Mouse (Mus musculus): ENCODE results near the gene Ly6g5b.
"Not testable (repeated sequence)": the region's sequence is repeated elsewhere in the genome, so short reads cannot be mapped to it uniquely, and the experiment has no call there.

Ly6g5b gene

DNA sequence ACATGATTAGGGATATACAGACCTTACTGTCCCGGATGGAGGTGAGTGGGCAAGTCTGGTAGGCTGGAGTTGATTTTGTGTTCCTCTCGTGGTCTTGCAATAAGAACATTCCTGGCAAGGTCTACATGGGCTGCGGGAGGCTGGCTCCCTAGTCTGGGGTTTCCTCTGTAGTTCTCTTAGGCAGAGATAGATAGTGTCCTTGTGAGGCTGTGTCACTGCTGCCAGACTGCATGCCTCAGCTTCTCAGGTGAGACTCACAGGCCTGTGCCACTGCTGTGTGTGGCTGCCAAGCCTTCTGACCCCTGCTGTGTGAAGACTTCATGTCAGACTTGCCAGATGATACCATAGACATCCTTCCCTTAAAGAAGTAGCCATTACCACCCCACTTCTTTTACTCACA lies 24.0 kb upstream of the Ly6g5b start:
- no peak for DNase-seq (ENCODE audit: low spot score in 2 of 2)

DNA sequence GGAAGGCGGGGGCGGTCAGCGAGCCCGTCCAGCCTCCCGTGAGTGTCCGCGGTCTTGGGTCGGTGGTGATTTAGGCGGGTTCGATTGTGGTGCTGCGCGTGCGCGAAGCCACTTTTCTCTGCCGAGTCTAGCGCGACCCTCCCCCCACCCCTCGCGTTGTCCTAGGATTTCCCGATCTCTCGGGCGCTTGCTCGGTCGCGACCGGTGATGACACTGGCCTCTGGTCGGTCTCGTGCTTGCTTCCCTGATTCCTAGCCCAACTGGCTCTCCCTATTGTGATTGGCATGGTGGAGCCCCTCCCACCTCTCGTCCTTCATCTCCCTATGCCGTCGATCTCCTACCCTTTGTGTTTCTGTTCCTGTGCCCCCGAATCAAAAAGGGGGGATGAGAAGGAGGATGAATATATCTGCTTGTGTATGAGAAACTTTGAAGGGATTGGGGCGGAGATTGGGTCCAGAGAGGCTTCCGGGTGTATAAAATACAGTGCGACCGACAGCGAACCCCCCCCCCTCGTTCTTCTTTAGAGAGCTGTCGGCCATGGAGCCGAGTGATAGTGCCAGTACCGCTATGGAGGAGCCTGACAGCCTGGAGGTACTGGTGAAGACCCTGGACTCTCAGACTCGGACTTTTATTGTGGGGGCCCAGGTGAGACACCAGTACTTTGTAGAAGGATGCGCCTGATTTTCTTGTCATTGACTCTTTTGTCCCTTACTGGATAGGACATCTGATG lies 20.5 kb upstream of the Ly6g5b start:
- no peak for DNase-seq (ENCODE audit: low spot score in 2 of 2)

DNA sequence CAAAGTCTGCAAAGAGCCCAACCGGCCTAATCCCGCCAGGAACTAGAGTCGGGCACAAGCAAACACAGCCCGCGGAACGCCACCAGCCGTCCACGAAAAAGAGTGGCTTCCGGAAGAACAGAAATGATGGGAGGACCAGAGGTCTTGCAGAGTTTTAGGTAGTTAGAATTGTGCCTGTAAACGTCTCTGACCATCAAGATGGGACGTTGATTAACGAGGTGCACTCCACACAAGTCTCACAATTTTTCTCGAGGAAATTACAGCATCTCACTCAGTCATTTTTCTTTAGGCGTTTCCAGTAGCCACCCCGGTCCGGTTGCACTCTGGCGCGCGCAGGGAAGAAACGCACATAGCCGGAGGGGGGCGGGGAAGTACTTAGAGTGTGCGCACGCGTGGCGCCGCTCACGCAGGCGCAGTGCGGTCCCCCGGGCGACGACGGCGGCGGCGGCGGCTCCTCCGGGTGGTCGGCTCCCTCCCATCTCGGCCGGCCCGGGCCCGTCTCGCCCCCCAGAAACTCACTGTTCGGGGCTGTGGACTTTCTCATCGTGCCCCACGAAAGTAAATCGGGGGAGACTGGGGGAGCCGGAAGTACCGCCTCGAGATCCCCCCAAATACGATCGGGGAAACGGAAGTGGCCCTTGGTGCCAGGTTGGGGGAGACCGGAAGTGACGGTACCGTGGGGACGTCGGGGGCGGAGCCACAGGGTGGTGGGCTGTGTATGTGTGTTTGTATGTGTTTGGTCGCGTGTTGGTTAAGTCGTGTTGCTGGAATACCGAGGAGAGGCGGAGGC lies 19.8 kb upstream of the Ly6g5b start, which contains the start of gene Bag6:
Gene Bag6, plus strand, starts transcription at position 378 of the 790 bp plus-strand sequence.
- DNase-seq (ENCODE audit: low spot score in 2 of 2): peak; percentile 95 to 96

DNA sequence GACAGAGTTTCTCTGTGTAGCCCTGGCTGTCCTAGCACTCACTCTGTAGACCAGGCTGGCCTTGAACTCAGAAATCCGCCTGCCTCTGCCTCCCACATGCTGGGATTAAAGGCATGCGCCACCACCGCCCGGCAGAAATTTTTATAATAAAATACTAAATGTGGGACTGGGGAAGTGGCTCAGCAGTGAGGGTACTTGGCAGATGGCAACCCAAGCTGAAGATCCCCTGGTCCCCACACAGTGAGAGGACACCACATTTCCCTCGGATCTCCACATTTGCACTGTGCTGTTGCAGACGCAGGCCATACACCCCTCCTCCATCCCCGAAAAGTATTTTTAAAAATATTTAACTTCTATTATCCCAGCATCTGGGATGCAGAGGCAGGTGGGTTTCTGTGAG lies 18.3 kb upstream of the Ly6g5b start:
- no peak for DNase-seq (ENCODE audit: low spot score in 2 of 2)

DNA sequence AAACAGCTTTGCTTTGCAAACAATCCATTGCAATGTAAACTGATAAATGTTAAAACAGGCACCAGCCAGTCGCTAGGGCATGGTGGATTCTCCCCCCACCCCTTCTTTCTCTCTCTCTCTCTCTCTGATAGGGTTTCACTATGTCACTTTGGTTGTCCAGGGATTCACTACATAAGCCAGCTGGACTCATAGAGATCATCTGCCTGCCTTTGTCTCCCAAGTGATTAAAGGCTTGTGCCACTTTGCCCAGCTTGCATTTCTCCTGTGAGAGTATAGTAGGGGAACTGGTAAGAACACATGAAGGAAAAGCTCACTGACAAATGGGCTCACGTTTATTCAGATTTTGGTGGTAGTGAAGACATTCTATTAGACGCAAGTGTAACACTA lies 16.9 kb upstream of the Ly6g5b start:
- DNase-seq (ENCODE audit: low spot score in 2 of 2): no peak

DNA sequence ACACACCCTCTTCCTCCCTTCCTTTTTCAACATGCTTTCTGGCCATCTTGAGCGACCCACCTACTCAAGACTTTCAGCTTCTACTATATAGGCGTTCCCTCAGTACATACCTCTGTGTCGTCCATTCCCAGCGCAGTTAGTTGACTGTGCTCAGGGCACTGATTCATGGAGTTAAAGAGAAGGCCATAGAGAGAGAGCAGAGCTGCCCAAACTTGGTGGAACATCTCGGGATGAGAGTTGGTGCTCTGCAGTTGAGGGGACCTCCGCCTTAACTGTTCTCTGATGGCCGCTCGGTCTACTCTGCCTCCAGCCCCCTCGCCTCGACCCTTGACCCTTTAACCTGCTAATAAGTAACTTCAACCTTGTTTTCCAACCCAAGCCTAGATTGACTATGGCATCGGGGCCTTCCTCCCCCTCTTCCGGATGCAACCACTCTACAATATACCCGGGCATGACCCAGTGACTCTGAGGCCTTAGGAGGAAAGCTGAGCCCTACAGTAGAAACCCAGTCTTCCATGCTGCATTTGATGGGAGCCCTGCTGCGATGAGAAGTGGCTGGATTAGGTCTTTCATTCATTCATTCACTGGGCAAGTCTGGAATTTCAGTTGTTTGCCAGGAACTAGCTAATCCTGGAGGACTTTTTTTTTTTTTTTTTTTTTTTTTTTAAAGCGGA lies 16.4 kb upstream of the Ly6g5b start, which contains the start of gene Apom:
Gene Apom, minus strand, starts transcription at position 551 of the 674 bp plus-strand sequence.
- DNase-seq (ENCODE audit: low spot score in 2 of 2): no peak

DNA sequence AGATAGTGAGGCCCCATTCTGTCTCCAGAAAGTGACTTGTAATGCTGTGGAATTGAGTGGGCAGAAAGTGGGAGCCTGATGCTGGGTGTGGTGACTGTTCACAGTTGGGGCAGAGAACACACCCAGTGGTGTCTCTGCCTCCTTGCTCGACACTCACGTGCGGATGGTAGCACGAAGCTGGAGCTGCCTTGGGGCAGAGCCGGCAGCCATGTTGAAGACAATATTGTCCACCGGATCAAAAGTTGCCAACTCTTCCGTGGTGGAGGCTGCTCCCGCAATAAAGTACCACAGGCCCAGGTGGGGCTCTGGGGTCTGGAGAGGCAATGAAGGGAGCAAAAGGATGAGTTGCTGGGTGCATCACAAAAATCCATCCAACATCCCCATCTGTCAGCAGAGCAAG lies 15.8 kb upstream of the Ly6g5b start:
- no peak for DNase-seq (ENCODE audit: low spot score in 2 of 2)

DNA sequence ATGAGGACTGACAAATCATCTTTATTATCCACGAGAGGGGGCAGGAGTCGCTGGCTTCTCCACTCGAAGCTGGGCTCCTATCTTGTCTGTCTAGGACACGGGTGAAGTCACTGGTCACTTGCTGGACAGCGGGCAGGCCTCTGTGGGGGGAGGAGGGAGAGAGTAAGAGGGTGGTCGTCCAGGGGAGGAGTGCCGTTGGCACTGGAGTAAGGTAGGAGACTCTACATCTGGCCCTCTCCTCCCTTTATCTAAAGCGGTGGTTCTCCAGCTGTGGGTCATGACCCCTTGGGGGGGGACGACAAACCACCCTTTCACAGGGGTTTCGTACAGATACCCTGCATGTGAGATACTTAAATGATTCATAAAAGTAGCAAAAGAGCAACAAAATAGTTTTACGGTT lies 13.8 kb upstream of the Ly6g5b start:
- DNase-seq (ENCODE audit: low spot score in 2 of 2): no peak

DNA sequence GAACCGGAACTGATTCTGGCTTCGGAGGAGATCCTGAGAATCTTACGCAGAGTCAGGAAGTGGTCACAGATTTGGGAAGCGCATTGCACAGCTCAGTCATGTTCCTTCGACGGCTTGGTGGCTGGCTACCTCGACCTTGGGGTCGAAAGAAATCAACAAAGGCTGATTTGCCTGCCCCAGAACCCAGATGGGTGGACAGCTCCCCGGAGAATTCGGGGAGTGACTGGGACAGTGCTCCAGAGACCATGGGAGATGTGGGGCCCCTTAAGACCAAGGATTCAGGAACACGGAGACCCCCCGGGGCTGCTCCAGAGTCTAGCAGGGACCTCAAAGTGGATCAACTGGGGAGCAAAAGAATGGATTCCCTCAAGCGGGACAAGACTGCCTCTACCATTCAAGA lies 11.8 kb upstream of the Ly6g5b start:
- DNase-seq (ENCODE audit: low spot score in 2 of 2): no peak

DNA sequence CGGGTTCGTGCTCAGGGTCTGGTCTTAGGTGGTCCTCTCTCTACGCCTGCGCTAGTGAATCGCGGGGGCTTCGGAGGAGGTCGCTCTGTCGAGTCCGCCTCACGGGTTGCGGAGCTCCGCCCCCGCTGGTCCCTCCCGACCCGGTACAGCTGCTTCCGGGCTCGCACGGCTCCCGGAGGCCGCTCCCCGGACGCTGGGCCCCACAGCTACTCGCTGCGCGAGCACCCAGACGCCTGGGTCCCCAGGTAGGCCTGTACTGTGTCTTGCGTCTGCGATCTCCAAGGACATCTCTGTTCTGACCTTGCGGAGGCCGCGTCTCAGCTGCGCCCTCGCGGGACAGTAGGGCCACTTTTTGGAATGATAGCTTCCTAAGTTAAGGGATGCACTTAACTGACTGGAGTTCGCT lies 11.0 kb upstream of the Ly6g5b start, which contains the start of gene D17H6S53E:
Gene D17H6S53E, plus strand, starts transcription at position 168 of the 406 bp plus-strand sequence.
- DNase-seq (ENCODE audit: low spot score in 2 of 2): peak; percentile 75 to 83

DNA sequence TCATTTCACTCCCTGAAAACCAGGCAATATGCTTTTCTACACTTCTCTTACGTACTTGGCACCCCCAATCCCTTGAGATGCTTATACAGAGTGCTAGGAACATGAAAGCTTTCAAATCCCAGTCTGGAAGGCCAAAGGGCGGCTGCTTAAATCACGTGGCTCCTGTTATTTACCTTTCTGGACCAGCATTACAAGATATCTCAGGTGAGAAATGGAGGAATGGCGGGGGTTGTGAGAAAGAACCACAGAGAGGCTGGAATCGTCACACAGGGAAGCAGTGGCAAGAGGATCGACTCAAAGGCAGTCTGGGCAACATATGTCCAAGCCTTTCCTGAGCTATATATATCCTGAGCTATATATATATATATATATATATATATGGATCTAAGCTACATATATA lies 10.3 kb upstream of the Ly6g5b start:
- no peak for DNase-seq (ENCODE audit: low spot score in 2 of 2)

DNA sequence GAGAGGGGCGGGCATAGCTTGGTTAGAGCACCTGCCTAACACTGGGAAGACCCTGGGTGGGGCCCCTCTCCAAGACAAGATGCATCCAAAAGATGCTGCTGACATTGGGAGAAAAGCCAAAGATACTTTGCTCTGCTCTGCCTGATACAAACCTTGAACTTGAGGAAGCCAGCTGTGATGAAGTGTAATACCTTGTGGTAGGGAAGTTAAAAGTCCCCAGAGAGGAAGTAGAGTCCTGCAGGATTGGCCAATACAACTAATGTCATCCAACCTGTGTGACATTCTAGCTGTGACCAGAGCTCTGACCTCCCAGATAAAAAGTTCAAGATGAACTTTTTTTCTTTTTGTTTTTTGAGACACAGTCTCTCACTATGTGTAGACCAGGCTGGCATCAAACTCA lies 9.9 kb upstream of the Ly6g5b start:
- no peak for DNase-seq (ENCODE audit: low spot score in 2 of 2)

DNA sequence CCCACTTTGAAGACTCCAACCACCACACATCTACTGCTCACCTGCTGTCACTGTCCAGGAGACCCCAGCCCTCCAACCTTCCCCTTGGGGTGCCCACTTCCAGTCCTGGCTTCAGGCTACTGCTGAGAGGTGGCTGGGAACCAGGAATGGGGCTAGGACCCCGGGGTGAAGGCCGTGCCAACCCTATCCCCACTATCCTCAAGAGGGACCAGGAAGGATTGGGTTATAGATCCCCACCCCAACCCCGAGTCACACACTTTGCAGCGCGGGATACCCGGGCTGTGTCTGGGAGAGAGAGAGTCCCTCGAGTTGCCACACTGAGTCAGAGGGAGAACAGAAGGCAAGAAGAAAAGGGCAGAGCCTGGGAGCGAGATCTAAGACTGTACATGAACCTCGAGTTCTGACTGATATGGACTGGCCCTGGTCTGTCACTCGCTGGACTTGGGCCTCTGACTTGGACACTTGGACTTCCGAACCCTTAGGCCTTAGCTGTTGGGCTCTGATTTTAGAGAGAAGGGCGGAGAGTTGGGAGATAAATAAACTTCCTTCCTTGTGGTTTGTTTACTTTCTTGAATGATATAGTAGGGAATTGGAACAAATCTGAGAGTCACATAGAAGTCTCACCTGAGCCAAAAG lies 9.2 kb upstream of the Ly6g5b start:
- not testable (repeated sequence) for DNase-seq (ENCODE audit: low spot score in 2 of 2)

DNA sequence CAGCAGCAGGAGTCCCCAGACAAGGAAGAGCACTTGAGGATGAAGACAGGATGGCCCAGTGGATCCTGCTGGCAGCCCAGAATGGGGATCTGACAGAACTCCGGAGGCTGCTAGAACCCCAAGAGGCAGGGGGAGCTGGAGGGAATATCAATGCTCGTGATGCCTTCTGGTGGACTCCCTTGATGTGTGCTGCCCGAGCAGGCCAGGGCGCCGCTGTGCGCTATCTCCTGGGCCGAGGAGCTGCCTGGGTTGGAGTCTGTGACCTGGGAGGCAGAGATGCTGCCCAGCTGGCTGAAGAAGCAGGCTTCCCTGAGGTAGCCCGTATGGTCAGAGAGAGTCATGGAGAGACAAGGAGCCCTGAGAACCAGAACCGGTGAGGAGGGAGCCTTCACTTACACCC lies 8.1 kb upstream of the Ly6g5b start:
- not testable (repeated sequence) for DNase-seq (ENCODE audit: low spot score in 2 of 2)

DNA sequence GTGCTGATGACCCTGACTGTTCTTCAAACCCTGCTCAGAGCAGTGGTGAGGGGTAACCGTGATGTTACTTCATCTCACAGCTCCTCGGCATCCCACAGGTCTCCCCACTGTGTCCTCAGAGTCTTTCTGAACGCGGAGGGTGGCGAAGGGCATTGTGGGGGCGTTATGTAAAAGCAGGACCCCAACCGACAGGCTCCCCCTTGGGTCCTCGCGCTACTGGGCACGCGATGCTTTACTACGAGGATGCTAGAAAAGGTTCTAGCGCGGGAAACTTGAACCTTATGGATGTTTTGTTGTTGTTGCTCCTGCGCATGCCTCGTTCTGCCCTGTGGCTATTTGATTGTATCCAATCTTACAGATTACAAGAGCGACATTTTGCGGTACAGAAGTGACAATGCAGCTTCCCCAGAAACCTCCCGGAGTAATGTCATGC lies 6.7 kb upstream of the Ly6g5b start, which contains the start of gene Csnk2b:
Gene Csnk2b, minus strand, starts transcription at position 183 of the 433 bp plus-strand sequence.
- peak in 1 of 2 experiments; percentile 64 for DNase-seq (ENCODE audit: low spot score in 2 of 2)

DNA sequence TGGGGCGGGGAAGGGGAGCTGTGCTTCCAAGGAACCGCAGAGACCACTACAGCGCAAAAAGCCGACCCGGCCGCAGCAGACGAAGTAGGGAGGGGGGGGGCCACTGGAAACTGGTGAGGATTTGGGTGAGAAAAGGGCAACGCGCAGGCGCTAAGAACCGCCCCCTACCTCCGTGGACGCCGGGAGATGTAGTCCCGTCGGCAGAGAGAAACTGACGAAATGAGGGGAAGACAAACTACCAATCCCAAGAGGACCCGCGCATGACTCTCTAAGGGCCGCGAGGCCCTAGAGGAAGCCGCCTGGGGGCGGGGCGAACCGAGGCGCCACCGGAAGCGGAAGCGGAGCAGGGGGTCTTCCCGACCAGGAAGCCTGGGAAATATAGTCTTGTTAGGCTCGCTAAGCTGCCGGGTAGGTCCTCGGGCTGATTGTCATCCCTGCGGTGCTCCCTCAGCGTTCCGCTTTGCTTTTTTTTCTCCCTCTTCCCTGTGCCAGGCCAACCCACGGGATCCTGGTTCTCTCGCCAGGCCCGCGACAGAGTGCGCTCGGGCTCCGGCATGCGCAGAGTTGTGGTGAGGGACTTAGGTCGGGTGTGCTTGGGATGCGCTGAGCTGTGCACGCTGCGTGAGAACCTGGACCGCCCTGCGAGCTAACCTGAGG lies 6.0 kb upstream of the Ly6g5b start, which contains the start of gene Gpank1:
Gene Gpank1, plus strand, starts transcription at position 313 of the 657 bp plus-strand sequence.
- peak; percentile 89 to 97 for DNase-seq (ENCODE audit: low spot score in 2 of 2)

DNA sequence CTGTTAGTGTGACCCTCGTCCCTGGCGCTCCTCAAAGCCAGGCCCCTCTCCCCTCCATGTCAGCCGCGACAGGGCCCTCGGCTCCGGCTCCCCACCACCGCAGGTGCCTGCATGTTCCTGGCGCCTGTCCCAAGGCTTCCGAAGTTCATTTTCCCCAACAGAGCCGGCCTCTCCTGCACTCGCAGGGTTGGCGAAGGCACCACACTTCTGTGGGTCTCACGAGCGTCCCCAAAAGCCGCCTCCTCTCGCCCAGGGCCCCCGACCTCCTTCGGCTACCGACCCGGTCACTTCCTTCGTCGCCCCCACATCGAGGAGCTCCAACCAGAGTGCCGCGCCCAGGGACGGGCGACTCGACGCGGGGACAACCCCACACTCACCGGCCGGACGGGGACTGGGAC lies 5.5 kb upstream of the Ly6g5b start:
- DNase-seq (ENCODE audit: low spot score in 2 of 2): no peak

DNA sequence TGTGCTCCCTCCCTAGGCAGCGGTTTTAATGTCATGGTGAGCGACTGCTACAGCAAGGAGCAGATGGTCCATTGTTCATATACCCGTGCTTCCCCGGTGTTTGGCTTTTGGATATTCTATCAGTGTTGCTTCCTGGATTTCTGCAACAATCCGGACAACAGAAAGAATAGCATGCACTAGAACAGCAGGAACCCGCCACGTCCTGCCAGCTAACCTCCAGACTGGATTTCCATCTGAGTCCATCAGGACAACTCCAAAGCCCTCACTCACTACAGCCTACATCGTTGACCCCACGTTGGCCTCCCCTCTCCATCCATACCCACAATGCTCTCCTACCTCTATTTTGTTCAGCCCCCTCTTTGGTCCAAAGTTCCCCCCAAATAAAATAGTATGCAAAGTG lies 3.5 kb downstream of the Ly6g5b start:
- no peak for DNase-seq (ENCODE audit: low spot score in 2 of 2)

DNA sequence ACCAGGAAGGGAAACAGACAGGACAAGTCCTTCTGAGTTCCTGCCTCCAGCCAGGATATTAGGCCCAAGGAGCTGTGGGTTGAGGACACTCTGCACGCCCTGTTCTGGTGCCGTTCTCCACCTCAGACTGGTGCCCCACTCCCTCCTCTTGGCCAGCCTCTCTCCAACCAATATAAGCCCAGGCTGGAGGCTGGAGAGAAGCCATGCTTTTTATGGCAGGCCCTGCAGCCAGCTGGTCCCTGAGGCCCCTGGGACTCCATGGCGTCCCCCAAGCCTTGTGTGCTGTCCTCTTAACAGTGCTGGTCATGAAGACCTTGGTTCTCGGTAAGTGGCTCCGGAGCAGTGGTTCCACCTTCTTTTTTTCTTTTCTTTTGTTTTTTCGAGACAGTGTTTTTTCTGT lies 7.1 kb downstream of the Ly6g5b start, which contains the start of gene Ly6g5c:
Gene Ly6g5c, plus strand, starts transcription at position 183 of the 400 bp plus-strand sequence.
- no peak for DNase-seq (ENCODE audit: low spot score in 2 of 2)

DNA sequence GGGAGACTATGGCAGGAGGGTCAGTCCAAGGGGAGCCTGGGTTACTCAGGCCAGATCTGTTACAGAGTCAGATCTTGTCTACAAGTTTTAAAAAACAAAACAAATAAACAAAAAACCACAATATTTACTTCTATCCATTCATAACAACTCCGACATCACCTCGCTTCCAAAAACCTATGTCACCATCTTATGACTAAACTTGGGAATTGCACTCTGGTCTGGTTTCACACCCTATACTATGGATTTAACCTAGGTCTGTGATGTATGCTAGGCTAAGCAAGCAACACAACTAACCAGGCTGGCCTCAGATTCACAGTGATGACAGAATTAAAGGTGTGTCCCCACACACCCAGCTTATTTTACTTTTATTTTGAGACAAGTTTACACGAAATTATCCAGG lies 8.7 kb downstream of the Ly6g5b start:
- DNase-seq (ENCODE audit: low spot score in 2 of 2): no peak
